Mouse (Mus musculus): ENCODE data around the gene Slit2. TPM values are rescaled to one million over a fixed set of nuclear protein-coding genes. Genes with fewer than 3 reads are reported as not detected.

Slit2 gene
- polyA plus RNA-seq, 1 experiment from 2014 or later = 2.2 TPM

DNA sequence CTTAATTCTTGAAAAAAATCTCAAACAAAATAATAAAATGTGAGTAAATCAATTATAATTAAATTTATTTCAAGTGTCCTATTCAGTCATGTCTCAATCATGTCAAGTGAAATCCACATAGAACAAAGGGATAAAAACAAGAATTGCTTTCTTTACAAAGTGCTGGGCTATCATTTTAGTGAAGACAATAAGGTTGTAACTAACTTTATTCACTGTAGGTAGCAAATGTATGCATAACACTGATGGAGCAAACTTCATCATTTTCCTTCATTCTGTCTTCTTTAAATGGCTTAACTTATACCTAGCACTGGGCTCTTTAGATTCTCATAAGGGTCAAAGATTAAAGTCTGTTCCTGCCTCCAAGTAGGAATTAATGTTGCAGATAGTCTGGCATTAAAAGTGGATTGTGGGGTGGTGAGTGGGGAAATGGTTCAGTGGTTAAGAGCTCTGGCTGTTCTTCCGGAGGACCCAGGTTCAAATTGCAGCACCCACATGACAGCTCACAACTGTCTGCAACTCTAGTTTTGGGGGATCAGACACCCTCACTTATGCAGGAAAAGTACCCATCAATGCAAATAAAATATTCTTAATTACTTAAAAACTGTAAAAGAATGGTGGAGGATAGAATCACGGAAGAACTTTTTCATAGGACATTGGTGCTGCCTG, 363.2 kb downstream of the Slit2 start:
- Histone ChIP-seq H3K36me3 (no peaks in the 10 kb centered on the region), H3K4me3 (no peak overlapping the region), H3K27me3 (replicated peaks) (no peaks in the 10 kb centered on the region), H3K9me3 (replicated peaks) (no peaks in the 10 kb centered on the region), H3K27ac (no peak overlapping the region), H3K4me1 (no peaks in the 10 kb centered on the region), H3K9ac (no peak overlapping the region), H3K4me2 (no peak overlapping the region)
- 71% methylated on average over 2 of the region's 2 CpGs for WGBS (ENCODE audit: insufficient replicate concordance)
- no peak for ATAC-seq

DNA sequence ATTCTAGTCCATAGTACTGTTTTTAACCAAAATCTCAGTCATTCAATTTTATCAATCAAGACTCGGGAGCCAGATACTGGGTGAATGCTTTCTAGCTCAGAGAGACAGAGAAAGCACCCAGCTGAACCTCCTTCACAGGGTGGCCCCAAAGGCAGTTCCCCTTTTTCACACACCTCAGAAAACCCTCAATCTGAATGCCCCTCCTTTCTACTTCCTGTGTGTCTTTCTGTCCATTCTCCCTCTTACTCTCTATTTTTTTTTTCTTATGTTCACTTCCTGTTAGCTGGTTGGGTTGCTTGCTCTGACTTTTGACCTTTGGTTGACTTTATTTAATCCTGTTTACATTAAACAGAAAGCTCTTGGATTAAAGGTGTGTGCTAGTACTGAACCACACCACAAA, 366.4 kb downstream of the Slit2 start:
- H3K36me3 ChIP-seq = no peaks in the 10 kb centered on the region
- no peaks in the 10 kb centered on the region for H3K4me1 ChIP-seq
- no peak overlapping the region for H3K27ac ChIP-seq
- no peak for ATAC-seq
- no peaks in the 10 kb centered on the region for H3K27me3 ChIP-seq (replicated peaks)
- H3K4me2 ChIP-seq = no peak overlapping the region
- H3K9me3 ChIP-seq (replicated peaks) = no peaks in the 10 kb centered on the region
- 37% methylated on average over 1 of the region's 1 CpGs for WGBS (ENCODE audit: insufficient replicate concordance)
- no peak overlapping the region for H3K9ac ChIP-seq
- no peak overlapping the region for H3K4me3 ChIP-seq

Small RNA genes within 50 kb of the gene (microRNA-seq; reads per million reads assigned to microRNA genes)
- gene Mir218-1 = 3.5 reads per million, percentile 2 among the genes with 10 or more reads in this experiment
